Mouse (Mus musculus) C2C12 (cell line): ENCODE results near the gene Mtfr2.

ENCODE experiments used
- CTCF ChIP-seq: IDR thresholded peaks from one replicate; pipeline ENCODE4 v1.5.1; 2011; ENCODE audit not compliant: control insufficient read depth, insufficient read depth, insufficient read length
- MAX ChIP-seq: IDR thresholded peaks from one replicate; pipeline ENCODE4 v1.6.1; 2011; ENCODE audit warnings: mild to moderate bottlenecking, control low read depth
- MYOD1 ChIP-seq: IDR thresholded peaks from one replicate; pipeline ENCODE4 v1.6.1; 2011; ENCODE audit warnings: low read depth; ENCODE audit not compliant: control insufficient read depth, insufficient read length

DNA sequence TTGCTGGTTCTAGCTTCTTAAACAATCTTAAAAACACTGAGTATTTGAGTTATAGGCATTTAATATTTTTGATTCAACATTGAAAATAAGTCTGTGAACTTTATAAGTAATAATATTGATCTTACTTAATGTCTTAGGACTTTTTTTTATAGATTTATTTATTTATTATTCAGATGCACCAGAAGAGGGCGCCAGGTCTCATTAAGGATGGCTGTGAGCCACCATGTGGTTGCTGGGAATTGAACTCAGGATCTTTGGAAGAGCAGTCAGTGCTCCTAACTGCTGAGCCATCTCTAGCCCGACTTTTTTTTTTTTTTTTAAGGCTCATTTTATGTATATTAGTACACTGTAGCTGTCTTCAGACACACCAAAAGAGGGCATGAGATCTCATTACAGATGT is 32.8 kb upstream of the Mtfr2 start:
- TF ChIP-seq CTCF: no peak
- TF ChIP-seq MYOD1: no peak
- no peak for TF ChIP-seq MAX
